Mouse (Mus musculus): ENCODE data around the gene Nrxn2. TPM values are rescaled to one million over a fixed set of nuclear protein-coding genes. Genes with fewer than 3 reads are reported as not detected.
A peak's percentile ranks its signal among the peaks of the same experiment; 100 is the strongest.

The Nrxn2 gene
- total RNA-seq, 4 experiments from 2014 or later = 348 to 441 (median 390) TPM

DNA sequence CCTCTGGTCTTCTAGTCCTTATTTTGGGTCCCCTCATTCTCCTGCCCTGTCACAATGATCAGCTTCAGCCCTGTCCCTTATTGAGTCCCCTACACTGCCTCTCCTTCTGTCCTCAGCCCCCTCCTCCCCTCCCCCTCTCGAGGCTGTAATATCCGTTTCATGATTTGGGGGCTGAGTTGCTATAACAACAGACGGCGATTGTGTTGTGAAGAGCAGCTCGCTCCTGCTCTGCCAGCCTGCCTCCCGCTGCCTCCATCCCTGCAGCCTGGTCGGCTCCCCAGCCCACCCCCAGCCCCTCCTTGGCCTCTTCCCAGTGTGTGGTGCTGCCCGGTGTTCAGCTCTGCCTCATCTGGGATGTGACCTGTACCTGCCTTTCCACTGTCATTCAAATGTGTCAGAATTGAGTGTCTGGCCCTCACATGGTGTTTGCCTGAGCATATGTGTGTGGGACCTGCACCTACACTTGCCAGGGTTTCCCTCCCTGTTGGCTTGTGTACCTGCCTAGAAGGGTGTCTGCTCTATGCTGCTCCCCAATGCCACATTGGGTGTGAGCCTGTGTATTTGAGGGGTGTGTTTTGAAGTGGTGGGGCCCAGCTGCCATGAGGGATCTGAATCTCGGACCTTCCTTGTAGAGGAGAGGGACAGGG is 2.3 kb upstream of the Nrxn2 start:
- DNase-seq (ENCODE audit: low spot score in 2 of 2) = no peak

DNA sequence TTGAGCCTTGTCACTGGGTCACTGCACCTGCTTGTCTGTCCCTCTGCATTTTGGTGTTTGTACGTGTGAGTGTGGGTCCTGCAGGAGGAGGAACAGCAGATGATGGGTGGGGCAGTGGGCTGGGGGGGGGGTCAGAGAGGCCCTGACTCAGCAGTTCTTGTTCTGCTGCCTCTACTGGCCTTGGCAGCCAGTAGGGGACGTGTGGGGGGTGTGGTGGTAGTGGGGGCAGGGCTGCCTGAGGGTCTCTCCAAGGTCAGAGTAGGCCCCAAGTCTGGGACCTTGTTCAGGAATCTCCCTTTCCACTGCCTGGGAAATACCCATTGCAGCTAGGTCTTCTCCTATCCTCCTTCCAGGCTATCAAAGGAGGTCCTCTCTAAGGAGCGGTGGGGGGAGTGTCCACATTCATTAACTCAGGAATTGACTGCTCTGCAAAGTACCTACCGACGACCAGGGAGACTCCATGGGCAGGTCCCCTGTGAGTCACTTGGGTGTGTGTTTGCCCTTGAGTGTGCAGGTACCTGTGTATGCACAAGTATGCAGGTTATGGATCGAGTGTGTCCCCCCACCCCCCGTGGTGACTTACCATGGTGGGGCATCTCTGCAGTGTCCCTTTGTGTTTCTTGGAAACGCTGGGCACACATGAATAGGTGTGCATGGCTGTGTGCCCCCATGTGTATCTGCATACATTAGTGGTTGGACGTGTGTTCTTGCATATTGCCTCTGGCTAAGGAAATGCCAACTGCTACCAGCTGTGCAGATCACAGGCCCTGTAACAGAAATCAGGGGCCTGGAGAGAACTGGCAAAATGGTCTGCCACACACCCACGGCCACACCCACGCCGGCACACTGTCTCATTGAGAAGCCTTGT is 1.4 kb upstream of the Nrxn2 start:
- no peak for DNase-seq (ENCODE audit: low spot score in 2 of 2)

DNA sequence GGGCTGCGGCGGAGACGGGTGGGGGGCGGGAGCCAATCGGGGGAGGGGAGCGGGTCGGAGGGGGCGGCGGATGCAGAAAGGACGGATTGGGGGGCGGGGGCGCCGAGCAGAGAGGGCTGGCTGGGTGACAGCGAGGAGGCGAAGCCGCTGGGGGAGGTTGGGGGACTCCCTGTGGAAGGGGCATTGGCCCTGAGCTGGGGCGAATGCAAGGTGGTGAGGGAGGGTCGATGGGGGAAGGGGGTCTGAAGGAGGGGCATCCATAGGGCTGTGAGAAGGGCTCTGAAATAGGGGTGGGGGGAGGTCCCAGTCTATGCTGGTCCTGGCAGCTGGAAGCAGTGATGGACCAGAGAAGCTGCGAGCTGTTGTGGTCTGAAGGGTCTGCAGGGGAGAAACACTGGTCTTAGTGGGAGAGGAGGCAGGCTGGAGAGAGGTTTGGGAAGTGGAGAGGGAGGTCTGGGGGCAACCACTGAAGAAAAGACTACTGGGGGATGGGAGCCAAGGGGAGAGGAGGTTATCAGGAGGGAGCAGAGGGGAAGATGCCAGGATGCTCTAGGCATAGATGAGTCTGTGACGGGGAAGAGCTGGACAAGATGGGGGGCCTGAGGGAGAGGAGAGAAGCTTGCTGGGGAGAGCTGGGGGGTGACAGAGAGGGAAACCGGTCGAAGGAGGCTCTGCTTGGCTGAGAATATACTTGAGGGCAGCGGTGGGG is 607 bp downstream of the Nrxn2 start:
- DNase-seq (ENCODE audit: low spot score in 2 of 2) = no peak

DNA sequence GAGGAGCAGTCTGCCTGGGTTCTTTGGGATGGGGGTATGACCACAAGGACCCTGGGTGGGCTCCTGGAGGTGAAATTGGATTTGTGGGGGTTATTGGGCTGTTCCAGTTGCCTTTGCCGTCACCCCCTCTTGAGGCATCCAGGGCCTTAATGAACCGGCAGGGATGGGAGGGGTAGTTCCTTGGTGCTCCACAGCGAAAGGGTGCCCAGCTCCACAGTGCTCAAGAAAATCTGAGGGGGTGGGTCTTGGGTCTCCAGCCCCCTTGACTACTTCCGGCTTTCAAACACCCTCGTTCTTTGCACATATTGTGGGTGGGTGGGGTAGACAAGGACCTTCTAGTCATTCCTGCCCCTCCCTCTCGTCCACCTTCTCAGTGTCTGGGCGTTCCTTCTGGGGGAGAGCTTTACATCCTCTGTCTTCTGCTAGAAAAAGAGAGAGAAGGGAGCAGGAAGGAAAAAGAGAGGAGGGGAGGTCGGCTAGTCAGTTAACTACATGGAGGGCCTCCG is 1.3 kb downstream of the Nrxn2 start:
- no peak for DNase-seq (ENCODE audit: low spot score in 2 of 2)

DNA sequence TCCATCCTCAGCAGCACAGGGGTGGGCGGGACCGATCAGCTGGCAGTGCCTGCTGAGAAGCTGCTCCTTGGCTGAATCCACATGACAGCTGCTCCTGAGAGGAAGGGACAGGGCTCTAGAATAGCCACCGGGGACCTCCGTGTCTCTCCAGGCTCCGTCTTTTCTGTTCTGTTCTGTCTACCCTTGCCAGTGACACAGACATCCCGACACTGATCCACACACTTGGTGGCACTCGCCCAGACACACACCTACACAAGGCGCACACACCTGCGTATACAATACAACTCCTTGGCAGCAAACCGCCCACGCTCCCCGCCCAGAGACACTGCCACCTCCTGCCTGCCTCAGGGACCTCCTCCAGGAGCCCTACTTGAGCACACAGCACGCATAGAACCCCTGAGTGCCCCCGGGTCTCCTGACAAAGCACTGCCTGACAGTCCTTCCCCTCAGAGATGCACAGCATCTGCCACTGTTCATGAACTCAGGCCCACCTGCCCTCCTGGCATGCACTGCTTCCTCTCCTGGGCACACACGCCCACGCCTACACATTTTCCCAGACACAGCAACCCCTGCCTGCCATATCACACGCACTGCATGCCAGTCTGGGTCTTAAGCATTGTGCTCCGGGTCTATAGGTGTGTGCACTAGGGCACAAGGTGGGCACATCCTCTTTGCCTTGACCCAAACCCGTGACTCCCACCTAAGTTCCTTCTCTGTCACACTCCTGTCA is 2.1 kb downstream of the Nrxn2 start:
- no peak for DNase-seq (ENCODE audit: low spot score in 2 of 2)

DNA sequence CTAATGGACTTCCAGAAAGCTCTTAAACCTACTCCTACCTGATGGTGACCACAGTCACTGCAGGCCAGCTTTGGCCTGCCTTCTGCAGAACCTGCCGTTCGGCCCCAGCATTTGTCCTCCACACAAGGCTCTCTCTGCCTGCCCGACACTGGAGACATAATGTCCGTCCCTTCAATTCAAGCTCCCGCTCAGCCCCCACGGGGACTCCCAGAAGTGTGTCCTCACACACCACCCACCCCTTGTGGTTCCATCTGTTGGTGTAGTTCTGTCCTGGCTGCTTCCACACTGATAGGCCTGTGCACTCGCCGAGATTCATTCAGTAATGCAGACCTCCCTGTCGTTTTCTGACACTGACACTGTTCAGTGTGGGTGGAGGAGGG is 2.7 kb downstream of the Nrxn2 start:
- DNase-seq (ENCODE audit: low spot score in 2 of 2) = no peak

DNA sequence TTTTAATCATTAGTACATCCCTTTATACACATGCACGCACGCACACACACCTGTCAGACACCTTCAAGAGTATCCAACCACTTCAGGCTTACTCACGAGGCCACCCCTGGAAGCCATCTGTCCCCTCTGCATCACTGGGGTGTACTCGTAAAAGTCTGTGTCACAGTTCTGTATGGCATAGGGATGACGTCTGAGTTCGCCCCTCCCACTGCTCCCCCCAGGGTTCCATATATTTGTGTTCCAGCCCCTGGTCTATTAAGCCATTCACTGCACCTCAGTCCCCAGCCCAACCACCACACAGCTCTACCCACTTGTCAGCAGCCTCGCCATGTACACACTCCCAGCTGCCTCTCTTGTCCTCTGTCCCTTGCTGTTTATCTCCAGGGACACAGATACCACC is 3.5 kb downstream of the Nrxn2 start:
- DNase-seq (ENCODE audit: low spot score in 2 of 2) = no peak

DNA sequence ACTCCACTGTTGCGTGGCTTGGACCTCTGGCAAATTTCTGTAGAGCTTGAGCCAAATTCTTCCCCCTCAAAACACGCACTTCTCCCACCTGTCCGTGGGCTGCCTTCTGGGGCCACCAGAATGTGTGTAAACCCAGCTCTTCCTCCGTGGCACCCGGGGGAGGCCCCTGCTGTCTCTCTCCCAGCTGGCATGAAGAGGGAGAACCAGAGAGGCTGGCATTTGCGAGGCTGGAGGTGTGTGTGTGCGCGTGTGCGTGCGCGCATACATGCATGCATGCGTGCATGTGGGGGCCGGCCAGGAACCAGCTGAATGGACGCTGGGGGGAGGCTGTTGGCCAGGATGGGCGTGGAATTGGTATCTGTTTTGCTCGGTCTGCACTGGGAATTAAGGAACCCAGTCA is 4.7 kb downstream of the Nrxn2 start:
- peak; percentile 64 to 71 for DNase-seq (ENCODE audit: low spot score in 2 of 2)

DNA sequence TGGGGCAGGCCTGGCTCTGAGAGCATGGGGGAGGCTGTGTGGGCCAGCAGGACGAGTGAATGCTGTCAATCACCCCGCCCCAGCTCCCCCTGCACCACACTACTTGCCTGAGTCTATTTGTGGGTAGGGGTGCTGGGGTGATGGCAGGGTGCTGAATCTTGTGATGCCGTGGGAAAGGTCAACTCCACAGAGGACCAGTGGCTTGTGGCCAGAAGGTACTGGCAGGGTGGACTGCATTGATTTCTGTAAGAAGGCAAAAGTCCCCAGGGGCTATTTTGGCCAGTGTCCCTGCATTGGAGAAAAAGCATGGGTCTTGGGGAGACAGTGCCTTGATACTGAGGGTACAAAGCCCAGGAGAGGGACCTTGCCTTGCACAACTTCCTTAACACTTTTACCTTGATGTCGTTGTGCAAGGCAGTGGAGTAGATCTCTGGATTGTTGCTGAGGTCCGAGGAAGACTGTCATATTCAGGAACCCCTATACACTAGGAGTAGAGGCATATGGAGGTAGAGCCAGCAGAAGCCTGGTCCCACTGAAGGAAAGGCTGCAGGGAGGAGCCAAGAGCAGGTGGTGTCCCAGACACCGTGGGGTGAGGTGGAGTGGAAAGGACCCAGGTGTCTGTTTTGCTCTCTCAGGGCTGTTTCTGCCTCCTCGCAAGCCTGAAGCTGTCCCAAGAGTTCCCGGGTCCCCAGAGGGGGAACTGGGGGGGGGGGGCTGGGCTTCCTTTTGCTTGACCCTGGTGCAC is 5.8 kb downstream of the Nrxn2 start:
- DNase-seq (ENCODE audit: low spot score in 2 of 2) = no peak

DNA sequence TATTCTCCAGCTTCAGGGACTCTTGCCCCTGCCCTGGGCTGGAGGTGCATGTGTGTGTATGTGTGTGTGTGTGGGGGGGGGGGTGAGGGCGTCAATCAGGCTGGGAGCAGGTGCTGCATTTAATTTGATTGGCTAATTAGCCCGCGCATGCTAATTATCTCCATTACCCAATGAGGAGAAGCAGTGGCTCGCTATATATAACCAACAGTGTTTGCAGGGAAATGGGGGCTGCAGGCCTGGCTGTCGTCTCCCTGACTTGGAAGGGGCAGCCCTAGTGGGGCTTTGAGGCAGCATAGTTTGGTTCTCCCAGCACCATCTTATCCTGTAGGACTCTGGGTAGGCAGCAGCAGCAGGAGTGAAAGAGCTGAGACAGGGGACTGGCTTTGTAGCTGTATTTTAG is 7.1 kb downstream of the Nrxn2 start:
- no peak for DNase-seq (ENCODE audit: low spot score in 2 of 2)

DNA sequence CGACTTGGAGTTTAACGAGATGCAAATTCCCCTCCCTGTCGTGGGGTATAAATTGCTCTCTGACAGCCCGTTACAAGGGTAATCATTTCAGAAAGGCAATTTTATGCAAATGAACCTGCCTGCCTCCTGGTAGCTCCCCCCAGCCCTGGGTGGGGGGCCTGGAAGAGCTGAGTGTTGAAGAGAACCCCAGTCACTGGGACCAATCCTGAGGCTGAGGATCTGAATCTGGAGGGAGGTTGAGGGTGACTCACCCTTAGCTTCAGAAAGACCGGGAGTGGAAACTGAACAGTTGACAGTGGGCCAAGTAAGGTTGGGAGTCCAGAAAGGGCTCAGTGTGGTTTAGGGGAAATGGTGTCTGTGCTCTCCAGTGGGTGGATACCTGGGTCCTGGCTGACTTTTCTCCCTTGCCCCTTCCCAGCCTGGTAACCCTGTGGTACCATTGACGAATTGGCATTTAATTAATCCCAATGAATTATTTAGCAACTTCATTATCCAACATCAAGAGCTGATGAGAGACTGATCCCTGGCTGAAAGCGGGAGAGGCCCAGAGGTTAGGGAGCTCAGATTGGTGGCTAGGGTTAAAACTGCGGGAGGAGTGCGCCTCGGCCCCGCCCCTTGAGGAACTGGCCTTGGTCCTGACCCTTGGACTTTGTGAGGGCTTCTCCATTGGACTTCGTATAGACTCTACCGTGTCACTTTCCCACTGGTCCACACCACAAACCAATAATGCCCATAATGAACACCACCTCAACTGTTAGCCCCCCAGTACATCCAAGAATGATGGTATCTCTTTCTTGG is 8.4 kb downstream of the Nrxn2 start:
- no peak for DNase-seq (ENCODE audit: low spot score in 2 of 2)

DNA sequence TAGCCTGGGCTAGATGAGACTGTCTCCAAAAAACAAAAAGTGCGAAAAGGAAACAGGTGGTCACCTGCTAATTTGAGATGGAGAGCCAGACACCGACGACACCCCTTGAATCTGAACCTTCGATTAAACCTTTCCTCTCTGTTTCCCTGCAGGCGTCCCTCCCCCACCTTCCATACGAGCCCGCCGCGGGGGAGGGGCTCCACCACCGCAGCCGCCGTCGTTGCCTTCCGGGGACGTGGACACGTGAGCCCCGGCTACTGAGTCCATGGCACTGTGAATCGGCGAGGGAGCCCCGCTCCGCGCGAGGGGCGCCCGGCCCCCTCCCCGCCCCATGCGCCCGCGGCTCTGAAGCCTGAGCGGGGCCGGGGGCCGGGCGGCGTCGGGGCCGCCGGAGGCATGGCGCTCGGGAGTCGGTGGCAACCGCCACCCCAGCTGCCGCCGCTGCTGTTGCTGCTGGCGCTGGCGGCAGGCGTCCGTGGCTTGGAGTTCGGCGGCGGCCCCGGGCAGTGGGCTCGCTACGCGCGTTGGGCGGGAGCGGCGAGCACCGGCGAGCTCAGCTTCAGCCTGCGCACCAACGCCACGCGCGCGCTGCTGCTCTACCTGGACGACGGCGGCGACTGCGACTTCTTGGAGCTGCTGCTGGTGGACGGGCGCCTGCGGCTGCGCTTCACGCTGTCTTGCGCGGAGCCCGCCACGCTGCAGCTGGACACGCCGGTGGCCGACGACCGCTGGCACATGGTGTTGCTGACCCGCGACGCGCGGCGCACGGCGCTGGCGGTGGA is 9.3 kb downstream of the Nrxn2 start:
- no peak for DNase-seq (ENCODE audit: low spot score in 2 of 2)

DNA sequence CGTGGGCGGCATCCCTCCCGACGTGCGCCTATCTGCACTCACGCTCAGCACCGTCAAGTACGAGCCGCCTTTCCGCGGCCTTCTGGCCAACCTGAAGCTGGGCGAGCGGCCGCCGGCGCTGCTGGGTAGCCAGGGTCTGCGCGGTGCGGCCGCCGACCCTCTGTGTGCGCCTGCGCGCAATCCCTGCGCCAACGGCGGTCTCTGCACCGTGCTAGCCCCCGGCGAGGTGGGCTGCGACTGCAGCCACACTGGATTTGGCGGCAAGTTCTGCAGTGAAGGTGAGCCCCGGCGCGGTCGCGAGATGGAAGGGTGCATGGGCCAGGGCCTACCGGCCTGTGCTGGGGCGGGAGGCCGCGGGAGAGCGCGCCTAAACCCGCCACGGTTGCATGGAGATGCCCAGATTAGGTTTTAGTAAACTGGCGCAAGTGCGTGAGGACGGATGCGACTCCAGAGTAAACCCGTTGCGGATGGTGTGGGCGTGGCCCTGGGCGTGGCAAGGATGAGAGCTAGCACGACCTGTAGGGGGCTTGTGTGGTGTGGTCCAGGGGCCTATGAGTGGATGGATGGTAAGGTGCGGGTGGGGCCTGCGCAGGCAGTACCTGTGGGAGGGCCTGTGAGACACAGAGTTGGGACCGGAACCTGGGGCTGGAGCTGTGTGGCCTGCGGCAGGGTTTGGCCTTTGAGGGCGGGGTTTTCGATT is 10.1 kb downstream of the Nrxn2 start:
- DNase-seq (ENCODE audit: low spot score in 2 of 2) = no peak

DNA sequence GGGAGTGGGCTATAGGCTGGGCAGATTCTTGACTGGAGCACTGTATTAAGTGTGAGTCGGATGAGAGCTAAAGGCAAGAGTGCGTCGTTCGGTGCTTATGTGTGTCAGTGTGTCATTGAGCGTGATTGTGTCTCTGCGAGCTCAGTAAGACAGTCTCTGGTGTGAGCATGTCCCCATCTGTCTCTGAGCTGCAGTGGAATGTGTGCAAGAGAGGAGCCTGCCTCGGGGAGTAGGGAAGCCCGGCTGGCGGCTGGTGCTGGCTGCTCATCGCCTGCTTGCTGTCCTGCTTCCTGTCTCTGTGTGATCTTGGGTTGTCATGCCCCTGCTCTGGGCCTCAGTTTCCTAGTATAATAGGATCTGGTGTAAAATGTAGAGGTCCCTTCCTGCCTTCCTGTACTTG is 24.5 kb downstream of the Nrxn2 start:
- peak in 1 of 2 experiments; percentile 52 for DNase-seq (ENCODE audit: low spot score in 2 of 2)

DNA sequence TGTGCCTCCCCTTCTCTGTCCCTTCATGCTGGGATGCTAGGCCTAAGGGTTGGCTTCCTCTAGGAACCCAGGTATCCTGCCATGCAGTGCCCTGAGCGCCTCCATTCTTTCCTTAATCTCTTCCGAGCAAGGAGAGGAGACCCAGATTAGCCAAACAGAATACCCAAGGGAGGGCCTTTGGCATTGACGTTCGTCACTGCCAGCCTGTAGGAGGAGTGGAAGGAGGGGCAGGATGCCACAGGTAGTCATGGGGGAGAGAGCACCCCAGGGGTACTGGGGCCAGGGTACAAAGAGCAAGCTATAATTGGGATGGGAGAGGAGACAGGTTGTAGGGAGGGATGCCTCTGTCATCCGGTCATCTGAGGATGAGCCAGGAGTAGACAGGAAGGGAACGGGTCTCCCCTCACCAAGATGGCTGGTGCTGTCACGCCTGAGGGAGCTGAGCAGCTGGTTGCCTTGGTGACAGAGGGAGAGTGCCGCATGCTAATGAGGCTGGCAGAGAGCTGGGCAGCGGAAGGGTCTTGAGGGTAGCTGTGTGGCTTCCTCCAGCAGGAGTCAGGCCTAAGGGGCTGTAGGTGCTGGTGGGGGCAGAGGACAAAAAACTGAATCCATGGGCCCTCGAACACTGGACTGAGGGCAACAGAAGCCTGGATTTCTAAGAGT is 27.4 kb downstream of the Nrxn2 start:
- DNase-seq (ENCODE audit: low spot score in 2 of 2) = no peak

DNA sequence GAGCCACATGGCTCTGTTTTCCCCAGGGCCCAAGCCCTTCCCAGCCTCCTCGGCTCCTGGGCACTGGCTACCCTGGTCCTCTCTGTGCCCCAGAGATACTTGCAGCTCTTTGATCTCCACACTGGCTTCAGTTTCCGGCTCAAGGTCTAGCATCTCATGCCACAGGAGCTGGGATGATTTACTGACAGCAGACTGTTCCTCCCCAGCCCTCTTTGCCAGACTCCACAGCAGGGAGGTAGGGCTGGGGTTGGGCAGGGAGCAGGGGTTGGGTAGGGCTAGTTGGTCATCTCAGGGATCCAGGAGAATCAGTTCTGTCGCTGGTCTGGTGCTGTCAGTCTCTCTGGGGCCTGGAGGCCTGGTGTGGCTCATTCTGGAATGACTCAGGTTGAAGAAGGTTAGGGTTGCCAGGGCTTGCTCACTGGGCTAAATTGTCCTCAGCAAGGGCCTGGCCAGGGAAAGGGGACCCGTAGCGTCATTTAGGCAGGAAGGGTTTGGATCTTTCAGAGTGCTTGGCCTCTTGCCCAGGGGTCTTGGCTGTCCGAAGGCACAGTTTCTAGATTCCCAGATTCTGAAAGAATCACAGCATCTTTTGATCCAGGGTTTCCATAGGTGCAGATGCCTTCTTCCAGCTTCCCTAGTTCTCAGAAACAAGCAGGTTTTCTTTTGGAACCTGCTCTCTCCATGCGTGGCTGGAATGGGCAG is 28.4 kb downstream of the Nrxn2 start:
- no peak for DNase-seq (ENCODE audit: low spot score in 2 of 2)

DNA sequence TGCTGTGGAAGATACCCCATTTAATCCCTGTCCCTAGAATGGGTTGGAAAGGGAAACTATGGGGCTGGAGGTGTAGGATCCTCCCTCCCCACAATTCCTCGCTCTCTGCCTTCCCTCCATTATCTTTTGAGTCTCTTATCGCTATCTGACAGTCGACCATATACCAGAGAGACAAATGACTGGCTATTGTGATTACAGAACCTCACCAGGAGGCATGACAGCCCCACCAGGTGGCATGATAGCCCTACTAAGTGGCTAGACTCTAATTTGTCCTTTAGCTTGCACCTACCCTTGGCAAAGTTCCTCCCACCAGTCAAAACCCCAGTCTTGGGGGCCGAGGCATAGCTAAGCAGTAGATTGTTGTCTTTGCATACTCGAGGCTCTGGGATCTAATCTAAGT is 30.2 kb downstream of the Nrxn2 start:
- DNase-seq (ENCODE audit: low spot score in 2 of 2) = no peak
